Mouse (Mus musculus): ENCODE data around the gene Tacr2.

The Tacr2 gene

DNA sequence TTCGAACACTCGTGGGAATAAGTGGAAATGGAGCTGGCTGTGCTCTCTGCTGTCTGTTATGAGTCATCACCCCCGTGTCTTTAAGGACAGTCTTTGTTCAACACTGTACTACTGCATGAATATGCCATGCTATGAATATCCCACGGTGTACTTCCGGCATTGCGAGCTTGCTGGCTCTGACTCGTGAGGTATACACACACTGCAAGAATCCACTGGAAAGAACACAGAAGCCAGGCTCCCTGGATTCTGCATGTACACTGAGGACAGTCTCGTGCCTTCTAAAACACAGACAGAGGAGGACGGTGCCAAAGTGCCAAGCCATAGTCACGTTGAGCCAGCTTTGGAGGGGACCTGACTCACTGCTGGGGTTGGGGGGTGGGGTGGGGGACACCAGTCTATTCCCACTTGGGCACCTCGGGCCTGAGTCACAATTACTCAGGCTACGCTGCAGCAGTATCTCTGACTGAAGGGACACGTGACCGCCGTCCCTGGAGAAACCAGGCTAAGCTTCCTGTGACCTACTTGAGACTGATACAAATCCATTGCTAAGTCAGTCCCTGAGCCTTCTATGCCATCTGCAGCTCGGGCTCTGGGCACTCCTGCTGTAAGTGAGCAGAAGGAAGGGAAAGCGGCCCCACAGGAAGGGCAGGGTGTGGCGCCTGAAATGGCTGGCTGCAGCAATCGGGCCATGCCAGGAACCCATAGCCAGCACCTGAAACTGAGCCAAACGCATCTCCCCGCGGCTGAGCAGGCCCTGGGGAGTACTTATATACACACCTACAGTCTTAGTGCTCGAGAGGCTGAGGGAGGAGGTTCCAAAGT is 48.0 kb downstream of the Tacr2 start:
- DNase-seq (ENCODE audit: low spot score): no peak

DNA sequence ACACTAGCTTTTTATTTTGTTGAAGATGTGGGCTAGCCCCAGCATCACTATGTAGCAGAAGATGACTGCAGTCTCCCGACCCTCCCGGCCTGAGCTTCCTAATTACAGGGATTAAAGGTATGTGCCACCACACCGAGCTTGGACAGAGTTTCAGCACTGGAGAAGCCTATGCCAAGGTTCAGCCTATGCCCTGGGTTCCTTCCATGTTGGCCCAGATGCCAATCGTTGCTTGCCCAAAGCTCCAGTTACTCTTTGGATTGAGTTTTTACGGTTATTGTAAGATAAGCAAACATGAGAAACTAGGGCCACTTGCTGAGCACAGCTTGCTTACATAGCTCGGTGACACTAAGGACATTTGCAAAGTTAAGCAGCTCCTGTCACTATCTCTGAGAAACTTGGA is 52.9 kb downstream of the Tacr2 start:
- DNase-seq (ENCODE audit: low spot score): no peak

DNA sequence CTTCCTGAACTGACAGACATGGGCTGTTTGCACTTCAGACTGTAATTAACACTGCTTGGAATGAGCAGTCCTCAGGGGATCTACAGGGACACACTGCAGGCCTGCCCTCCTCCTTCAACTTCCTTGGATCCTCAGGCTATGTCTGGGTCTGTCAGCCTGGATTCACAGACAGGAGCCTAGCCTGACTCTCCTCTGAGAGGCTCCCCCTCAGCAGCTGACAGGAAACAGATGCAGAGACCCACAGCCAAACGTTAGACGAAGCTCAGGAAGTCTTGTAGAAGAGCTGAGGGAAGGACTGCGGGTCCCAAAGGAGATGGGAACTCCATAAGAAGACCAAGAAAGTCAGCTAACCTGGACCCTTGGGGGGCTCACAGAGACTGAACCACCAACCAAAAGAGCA is 54.2 kb downstream of the Tacr2 start:
- DNase-seq (ENCODE audit: low spot score): no peak

DNA sequence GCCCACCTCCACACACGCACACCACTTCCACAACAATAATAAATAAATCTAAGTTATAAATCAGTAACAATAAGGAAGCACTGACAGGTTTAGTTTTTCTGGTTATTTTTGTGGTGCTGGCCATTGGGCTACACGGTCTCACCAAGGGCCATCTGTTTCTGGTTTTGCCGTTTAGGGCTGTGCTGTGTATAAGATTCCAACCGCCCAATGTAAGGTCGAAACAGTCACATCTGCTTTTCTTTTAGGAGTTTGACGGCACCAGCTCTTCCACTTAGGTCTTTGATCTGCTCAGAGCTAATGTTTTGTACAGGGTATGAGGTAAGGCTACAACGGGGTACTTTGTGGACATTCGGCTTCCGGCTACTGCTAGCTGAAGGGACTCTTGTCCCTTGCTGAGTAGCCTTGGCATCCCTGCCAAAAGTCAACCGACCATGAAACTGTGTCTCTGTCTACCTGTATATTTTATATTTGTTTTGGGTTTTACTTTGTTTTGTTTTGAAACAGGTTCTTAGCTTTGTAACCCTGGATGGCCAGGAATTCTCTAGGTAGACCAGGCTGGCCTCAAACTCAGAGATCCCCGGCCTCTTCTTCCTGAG is 56.8 kb downstream of the Tacr2 start:
- DNase-seq (ENCODE audit: low spot score): no peak

DNA sequence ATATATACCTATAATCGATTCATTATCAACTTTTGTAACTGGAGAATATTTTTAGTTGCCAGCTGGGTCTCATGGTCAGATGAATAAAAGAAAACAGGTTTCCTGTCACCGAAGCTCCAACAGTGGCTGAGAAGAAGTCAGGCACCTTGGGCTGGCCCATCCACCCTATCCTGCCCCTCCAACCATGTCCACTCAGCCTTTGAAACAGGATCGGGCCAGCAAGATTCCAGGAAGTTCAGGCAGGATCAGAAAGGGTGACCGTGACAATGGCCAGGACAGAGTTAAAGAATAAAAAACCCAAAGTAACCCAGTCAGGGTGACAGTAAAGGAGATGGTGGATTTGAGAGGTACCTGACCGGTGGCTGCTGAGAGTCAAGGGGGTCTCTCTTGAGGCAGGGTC is 57.4 kb downstream of the Tacr2 start:
- DNase-seq (ENCODE audit: low spot score): no peak

DNA sequence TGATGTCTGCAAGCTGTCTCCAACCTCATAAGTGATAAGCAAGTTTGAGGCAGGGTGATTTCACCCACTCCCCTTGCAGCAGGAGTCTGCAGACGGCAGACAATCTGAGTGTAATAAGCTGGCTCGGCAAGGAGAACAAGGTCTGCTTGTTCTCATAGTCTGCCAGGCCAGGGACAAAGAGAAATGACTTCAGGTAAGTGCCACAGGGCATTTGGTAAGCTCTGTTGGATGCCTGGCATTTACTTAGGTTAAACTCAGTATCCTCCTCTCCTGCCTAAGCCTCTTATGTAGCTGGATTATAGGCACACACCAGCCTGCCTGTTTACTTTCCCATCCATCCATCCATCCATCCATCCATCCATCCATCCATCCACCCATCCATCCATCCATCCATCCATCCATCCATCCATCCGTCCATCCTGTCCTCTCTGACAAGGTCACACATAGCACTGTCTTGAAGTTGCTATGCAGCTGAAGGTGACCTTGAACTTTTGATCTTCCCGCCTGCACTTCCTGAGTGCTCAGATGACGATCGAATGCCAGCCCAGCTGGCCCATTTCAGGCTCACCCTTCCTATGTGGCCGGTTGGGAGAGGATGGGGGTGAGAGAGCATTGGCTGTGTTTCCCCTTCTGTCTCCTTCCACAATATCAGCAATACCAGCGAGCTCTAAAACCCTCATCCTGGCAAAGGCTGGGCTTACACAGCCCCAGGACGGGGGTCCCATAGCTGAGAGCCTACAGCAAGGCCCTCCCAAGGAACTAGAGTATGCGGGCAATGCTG is 58.2 kb downstream of the Tacr2 start:
- DNase-seq (ENCODE audit: low spot score): no peak

DNA sequence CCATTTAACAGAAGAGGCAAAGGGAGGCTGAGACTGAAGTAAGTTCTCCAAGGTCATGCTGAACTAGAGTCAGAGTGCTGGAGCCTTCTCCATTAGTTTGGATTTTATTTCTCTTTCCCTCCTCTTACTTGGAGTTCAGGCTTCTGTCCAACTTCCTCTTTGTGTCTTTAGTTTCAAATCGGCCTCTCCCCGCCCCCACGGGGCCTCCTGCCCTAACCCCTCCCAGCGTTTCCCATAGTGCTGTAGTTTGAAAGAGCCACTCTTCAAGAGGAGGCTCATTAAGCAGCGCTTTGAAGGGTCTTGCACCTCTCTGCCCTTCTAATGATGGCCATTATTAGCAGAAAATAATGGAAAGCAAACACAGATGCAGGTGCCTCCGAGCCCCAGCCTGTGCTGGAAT is 59.2 kb downstream of the Tacr2 start:
- DNase-seq (ENCODE audit: low spot score): peak; percentile 51

DNA sequence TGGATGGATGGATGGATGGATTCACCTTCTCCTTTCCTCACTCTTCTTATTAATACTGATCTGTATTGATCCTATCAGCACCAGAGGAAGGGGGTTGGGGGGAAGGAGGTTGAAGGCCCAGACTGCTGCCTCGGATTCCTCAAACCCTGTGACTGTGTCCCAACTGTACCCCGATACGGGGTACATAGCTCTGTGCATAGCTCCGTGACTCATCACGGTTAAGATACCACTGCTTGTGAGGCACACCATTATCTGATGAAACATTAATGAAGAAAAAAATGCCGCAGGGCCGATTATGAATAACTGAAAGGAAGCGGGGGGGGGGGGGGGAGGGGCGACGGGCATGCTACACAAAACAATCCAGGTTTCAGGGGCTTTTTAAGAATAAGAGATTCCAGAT is 60.9 kb downstream of the Tacr2 start:
- no peak for DNase-seq (ENCODE audit: low spot score)

DNA sequence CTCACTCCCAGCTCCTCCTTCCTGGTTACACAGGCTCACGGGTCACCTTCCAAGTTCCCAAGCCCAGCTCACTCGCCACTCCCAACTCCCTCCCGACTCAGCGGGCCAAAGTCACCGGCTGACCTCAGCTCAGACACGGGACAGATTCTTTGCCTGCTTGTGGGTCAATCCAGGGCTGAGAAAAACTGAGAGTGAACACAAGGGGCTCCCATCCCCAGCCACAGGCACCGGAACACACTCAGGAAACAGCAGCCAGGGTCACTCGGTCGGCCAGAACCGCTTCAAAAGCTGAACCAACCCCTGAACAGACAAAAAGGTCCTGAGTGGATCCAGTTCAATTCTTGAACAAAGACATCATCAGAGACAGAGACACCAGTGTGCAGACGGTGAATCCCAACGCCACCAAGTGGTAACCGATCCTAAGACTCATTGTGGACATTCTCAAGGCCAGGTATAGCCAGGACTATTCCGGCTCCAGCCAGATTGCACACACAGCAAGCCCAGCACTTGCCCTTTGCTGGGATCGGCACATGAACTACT is 61.7 kb downstream of the Tacr2 start:
- DNase-seq (ENCODE audit: low spot score): no peak
